Mouse (Mus musculus) midbrain, embryonic 13.5 days (tissue): ENCODE data around the gene Rpp14. TPM values are rescaled to one million over a fixed set of nuclear protein-coding genes. Genes with fewer than 3 reads are reported as not detected.
A peak's percentile ranks its signal among the peaks of the same experiment; 100 is the strongest.

Source experiments
- ATAC-seq: fragments of 200-750 bp; cut with Nextera tagmentation; 2 replicates; pipeline ENCODE4 v1.8.0; 2017; ENCODE audit warnings: mild to moderate bottlenecking, moderate TSS enrichment, moderate library complexity
- H3K27ac ChIP-seq: fragments of 300-500 bp; sonication (generic); 2 replicates; pipeline ENCODE4 v1.5.1; 2015; ENCODE audit warnings: inconsistent platforms, mild to moderate bottlenecking, moderate library complexity
- H3K27me3 ChIP-seq: fragments of 300-500 bp; sonication (generic); 2 replicates; pipeline ENCODE4 v1.6.1; 2015; ENCODE audit warnings: mild to moderate bottlenecking, inconsistent platforms
- H3K36me3 ChIP-seq: fragments of 300-500 bp; sonication (generic); 2 replicates; pipeline ENCODE4 v1.6.1; 2015; ENCODE audit warnings: mild to moderate bottlenecking, inconsistent platforms
- H3K4me1 ChIP-seq: fragments of 300-500 bp; sonication (generic); replicated peaks from 2 replicates; pipeline ENCODE4 v1.6.1; 2015; ENCODE audit warnings: inconsistent platforms
- H3K4me2 ChIP-seq: fragments of 300-500 bp; sonication (generic); replicated peaks from 2 replicates; pipeline ENCODE4 v1.6.1; 2015; ENCODE audit warnings: moderate library complexity, mild to moderate bottlenecking, inconsistent platforms
- H3K4me3 ChIP-seq: fragments of 300-500 bp; sonication (generic); replicated peaks from 2 replicates; pipeline ENCODE4 v1.5.1; 2015; ENCODE audit warnings: mild to moderate bottlenecking, inconsistent platforms
- H3K9ac ChIP-seq: fragments of 300-500 bp; sonication (generic); replicated peaks from 2 replicates; pipeline ENCODE4 v1.6.1; 2015; ENCODE audit warnings: mild to moderate bottlenecking, inconsistent platforms
- H3K9me3 ChIP-seq: fragments of 300-500 bp; sonication (generic); 2 replicates; pipeline ENCODE4 v1.6.1; 2016; ENCODE audit warnings: mild to moderate bottlenecking, inconsistent platforms
- WGBS: fragments of 180-500 bp; shearing (Covaris S2); methylation state at CpG from one replicate; pipeline ENCODE4 v1.1.7; 2015; 5-methylcytosine and 5-hydroxymethylcytosine counted together
- polyA plus RNA-seq: library from polyadenylated mRNA; unstranded; fragments of >200 nt; fragmentation: Nextera tagmentation; extraction: Ambion mirVana; gene quantifications from 2 replicates; pipeline ENCODE4 v1.2.1, GENCODE M21; 2015

The Rpp14 gene
- polyA plus RNA-seq, 1 experiment from 2014 or later: 52.4 TPM

GRCm38 (mm10) chr14:8099561-8100021 is 19.4 kb downstream of the Rpp14 start:
- Histone ChIP-seq H3K27me3 (no peaks in the 10 kb centered on the region), H3K9ac (peak overlapping the region; percentile 89; the same call in 1 of the 2 replicates), H3K9me3 (no peaks in the 10 kb centered on the region), H3K4me2 (peak overlapping the region; percentile 72), H3K4me1 (peaks cover 32% of the 10 kb centered on the region), H3K27ac (no peak overlapping the region), H3K4me3 (peak overlapping the region; percentile 91), H3K36me3 (0 out of 2 replicates have a peak, but pooled peaks cover 5% of the 10 kb centered on the region)
- WGBS: 72% methylated on average over 10 of the region's 10 CpGs
- no peak for ATAC-seq

- H3K27ac ChIP-seq: no peak overlapping the region
- H3K36me3 ChIP-seq: peaks cover 5% of the 10 kb centered on the region; the same call in 1 of the 2 replicates
- H3K9ac ChIP-seq: no peak overlapping the region
- no peaks in the 10 kb centered on the region for H3K9me3 ChIP-seq
- H3K4me3 ChIP-seq: no peak overlapping the region
- H3K4me1 ChIP-seq: peaks cover 32% of the 10 kb centered on the region
- no peak overlapping the region for H3K4me2 ChIP-seq
- H3K27me3 ChIP-seq: no peaks in the 10 kb centered on the region
- WGBS: 73% methylated on average over 8 of the region's 8 CpGs
- ATAC-seq: no peak
Observed at GRCm38 (mm10) chr14:8101886-8102285, 21.7 kb downstream of the Rpp14 start.

GRCm38 (mm10) chr14:8102676-8103075 is 22.5 kb downstream of the Rpp14 start:
- no peak overlapping the region for H3K27ac ChIP-seq
- peaks cover 30% of the 10 kb centered on the region for H3K4me1 ChIP-seq
- no peaks in the 10 kb centered on the region for H3K9me3 ChIP-seq
- WGBS: 80% methylated on average over 12 of the region's 12 CpGs
- no peak overlapping the region for H3K4me3 ChIP-seq
- H3K9ac ChIP-seq: no peak overlapping the region
- H3K4me2 ChIP-seq: no peak overlapping the region
- ATAC-seq: no peak
- H3K27me3 ChIP-seq: no peaks in the 10 kb centered on the region
- peaks cover 5% of the 10 kb centered on the region; the same call in 1 of the 2 replicates for H3K36me3 ChIP-seq

- H3K4me2 ChIP-seq: no peak overlapping the region
- no peaks in the 10 kb centered on the region for H3K27me3 ChIP-seq
- no peak overlapping the region for H3K27ac ChIP-seq
- no peaks in the 10 kb centered on the region for H3K9me3 ChIP-seq
- H3K9ac ChIP-seq: no peak overlapping the region
- no peak overlapping the region for H3K4me3 ChIP-seq
- ATAC-seq: no peak
- no peaks in the 10 kb centered on the region; the same call in 1 of the 2 replicates for H3K36me3 ChIP-seq
- H3K4me1 ChIP-seq: peaks cover 6% of the 10 kb centered on the region; the same call in 1 of the 2 replicates
- WGBS: 78% methylated on average over 4 of the region's 4 CpGs
Observed at GRCm38 (mm10) chr14:8108047-8108446, 27.9 kb downstream of the Rpp14 start.

- Histone ChIP-seq H3K9me3 (no peaks in the 10 kb centered on the region), H3K4me3 (no peak overlapping the region), H3K27me3 (no peaks in the 10 kb centered on the region), H3K4me2 (no peak overlapping the region), H3K4me1 (no peaks in the 10 kb centered on the region), H3K27ac (no peak overlapping the region), H3K9ac (no peak overlapping the region), H3K36me3 (no peaks in the 10 kb centered on the region; the same call in 1 of the 2 replicates)
- 95% methylated on average over 1 of the region's 1 CpGs for WGBS
- no peak for ATAC-seq
Observed at GRCm38 (mm10) chr14:8108976-8109375, 28.8 kb downstream of the Rpp14 start.

GRCm38 (mm10) chr14:8111545-8111944 is 31.4 kb downstream of the Rpp14 start:
- no peak overlapping the region for H3K27ac ChIP-seq
- no peaks in the 10 kb centered on the region for H3K9me3 ChIP-seq
- no peaks in the 10 kb centered on the region for H3K27me3 ChIP-seq
- no peak overlapping the region for H3K9ac ChIP-seq
- no peaks in the 10 kb centered on the region; the same call in 1 of the 2 replicates for H3K36me3 ChIP-seq
- no peak overlapping the region for H3K4me2 ChIP-seq
- no peak overlapping the region for H3K4me3 ChIP-seq
- no peak for ATAC-seq
- H3K4me1 ChIP-seq: no peaks in the 10 kb centered on the region
- WGBS: 87% methylated on average over 6 of the region's 6 CpGs

GRCm38 (mm10) chr14:8112036-8112435 is 31.9 kb downstream of the Rpp14 start:
- 90% methylated on average over 8 of the region's 8 CpGs for WGBS
- H3K36me3 ChIP-seq: no peaks in the 10 kb centered on the region; the same call in 1 of the 2 replicates
- H3K9ac ChIP-seq: no peak overlapping the region
- H3K27me3 ChIP-seq: no peaks in the 10 kb centered on the region
- no peak overlapping the region for H3K27ac ChIP-seq
- no peaks in the 10 kb centered on the region for H3K4me1 ChIP-seq
- H3K4me2 ChIP-seq: no peak overlapping the region
- H3K9me3 ChIP-seq: no peaks in the 10 kb centered on the region
- no peak overlapping the region for H3K4me3 ChIP-seq
- ATAC-seq: no peak

GRCm38 (mm10) chr14:8113616-8114015 is 33.4 kb downstream of the Rpp14 start:
- no peaks in the 10 kb centered on the region for H3K27me3 ChIP-seq
- no peak for ATAC-seq
- 93% methylated on average over 2 of the region's 2 CpGs for WGBS

GRCm38 (mm10) chr14:8114306-8114705 is 34.1 kb downstream of the Rpp14 start:
- Histone ChIP-seq H3K4me1 (no peaks in the 10 kb centered on the region), H3K27ac (no peak overlapping the region), H3K27me3 (no peaks in the 10 kb centered on the region), H3K4me3 (no peak overlapping the region), H3K9me3 (no peaks in the 10 kb centered on the region), H3K36me3 (no peaks in the 10 kb centered on the region), H3K9ac (no peak overlapping the region), H3K4me2 (no peak overlapping the region)
- no peak for ATAC-seq
- WGBS: 63% methylated on average over 3 of the region's 3 CpGs

More at GRCm38 (mm10) chr14:8113616-8114015, 33.4 kb downstream of the Rpp14 start:
- H3K9ac ChIP-seq: no peak overlapping the region
- no peak overlapping the region for H3K27ac ChIP-seq
- H3K4me2 ChIP-seq: no peak overlapping the region
- H3K36me3 ChIP-seq: no peaks in the 10 kb centered on the region
- no peaks in the 10 kb centered on the region for H3K4me1 ChIP-seq
- H3K4me3 ChIP-seq: no peak overlapping the region
- H3K9me3 ChIP-seq: no peaks in the 10 kb centered on the region

GRCm38 (mm10) chr14:8114756-8115155 is 34.6 kb downstream of the Rpp14 start:
- Histone ChIP-seq H3K27me3 (no peaks in the 10 kb centered on the region), H3K27ac (no peak overlapping the region), H3K36me3 (no peaks in the 10 kb centered on the region), H3K4me1 (no peaks in the 10 kb centered on the region), H3K9ac (no peak overlapping the region), H3K9me3 (no peaks in the 10 kb centered on the region), H3K4me2 (no peak overlapping the region), H3K4me3 (no peak overlapping the region)
- 73% methylated on average over 1 of the region's 1 CpGs for WGBS
- ATAC-seq: no peak

- no peaks in the 10 kb centered on the region for H3K27me3 ChIP-seq
- H3K27ac ChIP-seq: no peak overlapping the region
- H3K4me3 ChIP-seq: no peak overlapping the region
- no peaks in the 10 kb centered on the region for H3K9me3 ChIP-seq
- no peak overlapping the region for H3K9ac ChIP-seq
- H3K4me1 ChIP-seq: no peaks in the 10 kb centered on the region
- H3K36me3 ChIP-seq: no peaks in the 10 kb centered on the region
- no peak for ATAC-seq
- 85% methylated on average over 4 of the region's 4 CpGs for WGBS
- no peak overlapping the region for H3K4me2 ChIP-seq
Observed at GRCm38 (mm10) chr14:8115772-8116171, 35.6 kb downstream of the Rpp14 start.

- H3K9me3 ChIP-seq: no peaks in the 10 kb centered on the region
- no peak overlapping the region for H3K4me3 ChIP-seq
- no peak overlapping the region for H3K9ac ChIP-seq
- H3K4me1 ChIP-seq: no peaks in the 10 kb centered on the region
- no peak overlapping the region for H3K4me2 ChIP-seq
- 94% methylated on average over 2 of the region's 2 CpGs for whole genome bisulfite sequencing
- no peak for ATAC-seq
- no peak overlapping the region for H3K27ac ChIP-seq
- H3K36me3 ChIP-seq: peaks cover 10% of the 10 kb centered on the region; the same call in 1 of the 2 replicates
- no peaks in the 10 kb centered on the region for H3K27me3 ChIP-seq
Observed at GRCm38 (mm10) chr14:8117371-8117770, 37.2 kb downstream of the Rpp14 start.

- no peak overlapping the region for H3K9ac ChIP-seq
- no peak overlapping the region for H3K4me3 ChIP-seq
- ATAC-seq: no peak
- no peak overlapping the region for H3K4me2 ChIP-seq
- no peaks in the 10 kb centered on the region for H3K27me3 ChIP-seq
- H3K4me1 ChIP-seq: no peaks in the 10 kb centered on the region
- 90% methylated on average over 5 of the region's 5 CpGs for WGBS
- H3K36me3 ChIP-seq: peaks cover 25% of the 10 kb centered on the region
- no peak overlapping the region for H3K27ac ChIP-seq
- H3K9me3 ChIP-seq: no peaks in the 10 kb centered on the region
Observed at GRCm38 (mm10) chr14:8119454-8119853, 39.3 kb downstream of the Rpp14 start.
